Mouse (Mus musculus) cerebellum, postnatal 25 days (tissue): ENCODE measurements around the gene Tle4.

Experiments
- DNase-seq, 2 experiments: peaks; one replicate each; pipeline ENCODE4 v3.0.0; 2021; ENCODE audit warnings: mixed read lengths in 2 of 2

Tle4 gene

GRCm38 (mm10) chr19:14588221-14589123 is 9.4 kb downstream of the Tle4 start:
- DNase-seq, result no peak

DNA sequence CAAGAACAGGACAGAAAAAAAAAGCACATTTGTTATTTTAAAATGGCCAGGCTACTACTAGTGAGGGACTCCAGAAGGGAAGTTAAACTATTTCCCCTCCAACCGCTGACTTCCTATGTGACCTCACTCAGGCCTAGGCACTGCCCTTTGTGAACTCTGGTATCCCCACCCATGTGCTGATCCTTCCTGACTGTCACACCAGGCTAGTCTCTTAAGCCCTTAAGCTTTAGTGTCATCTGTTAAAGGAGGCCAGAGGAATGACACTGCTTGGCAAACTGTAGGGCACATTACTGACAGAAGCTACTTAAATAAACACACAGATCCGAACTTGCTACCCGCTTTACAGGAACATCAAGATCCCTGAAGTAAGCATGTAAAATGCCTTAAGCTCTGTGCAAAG is 11.7 kb downstream of the Tle4 start:
- DNase-seq, result no peak

GRCm38 (mm10) chr19:14585731-14586130 is 12.1 kb downstream of the Tle4 start:
- DNase-seq, result no peak

DNA sequence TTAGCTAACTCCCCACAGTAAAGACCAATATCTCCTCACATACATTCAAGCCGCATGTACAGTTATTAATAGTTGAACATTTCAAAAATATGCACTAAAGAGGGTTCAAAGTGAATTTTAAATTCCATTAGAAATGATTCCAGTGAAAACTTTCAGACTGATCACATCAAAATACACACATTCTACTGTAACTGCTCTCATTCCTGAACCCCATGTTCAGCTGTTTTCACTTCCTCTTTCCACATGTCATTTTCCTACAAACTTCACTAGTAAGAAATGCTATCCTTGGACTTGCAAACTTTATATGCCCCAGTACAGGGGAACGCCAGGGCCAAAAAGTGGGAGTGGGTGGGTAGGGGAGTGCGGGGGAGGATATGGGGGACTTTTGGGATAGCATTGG is 12.6 kb downstream of the Tle4 start:
- no peak for DNase-seq

- DNase-seq, result no peak
These were observed 19.2 kb downstream of the Tle4 start for GRCm38 (mm10) chr19:14578698-14579097.

DNA sequence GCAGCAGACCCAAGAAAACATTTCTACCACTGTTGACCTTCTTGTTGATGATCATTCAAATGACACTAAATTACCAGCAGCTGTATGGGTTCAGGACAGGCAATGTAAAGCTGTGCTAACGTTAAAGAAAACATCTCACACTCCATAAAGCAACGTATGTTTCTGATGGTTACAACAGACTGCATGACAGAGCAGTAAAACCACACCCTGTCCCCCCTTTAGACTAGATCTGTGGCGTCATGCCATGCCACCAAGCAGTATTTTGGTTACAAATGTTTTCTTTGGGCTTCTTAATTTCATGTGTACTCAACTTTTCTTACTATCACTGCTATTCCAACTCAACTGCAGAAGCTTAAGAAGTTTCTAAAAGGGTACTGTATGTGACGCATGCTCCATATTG is 19.8 kb downstream of the Tle4 start:
- DNase-seq, result no peak

DNA sequence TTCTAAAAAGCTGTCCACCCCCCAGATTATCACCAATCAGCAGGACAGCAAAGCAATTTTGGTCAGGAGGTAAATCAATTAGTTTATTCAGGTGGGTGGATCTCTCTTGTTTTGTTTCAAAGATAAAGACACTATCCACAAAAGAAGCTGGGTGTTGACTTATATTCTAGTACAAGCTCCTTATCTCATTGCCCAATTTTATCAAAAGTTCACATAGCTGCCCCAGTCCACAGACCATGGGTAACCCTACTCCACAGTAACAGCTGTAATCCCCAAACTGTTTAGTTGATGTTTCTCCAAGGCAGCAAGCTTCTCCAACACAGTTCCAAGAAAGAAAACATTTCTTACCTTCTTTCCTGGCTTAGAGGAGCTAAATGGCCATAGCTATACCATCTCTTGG is 21.5 kb downstream of the Tle4 start:
- no peak for DNase-seq

GRCm38 (mm10) chr19:14568879-14569278 is 29.0 kb downstream of the Tle4 start:
- no peak for DNase-seq

DNA sequence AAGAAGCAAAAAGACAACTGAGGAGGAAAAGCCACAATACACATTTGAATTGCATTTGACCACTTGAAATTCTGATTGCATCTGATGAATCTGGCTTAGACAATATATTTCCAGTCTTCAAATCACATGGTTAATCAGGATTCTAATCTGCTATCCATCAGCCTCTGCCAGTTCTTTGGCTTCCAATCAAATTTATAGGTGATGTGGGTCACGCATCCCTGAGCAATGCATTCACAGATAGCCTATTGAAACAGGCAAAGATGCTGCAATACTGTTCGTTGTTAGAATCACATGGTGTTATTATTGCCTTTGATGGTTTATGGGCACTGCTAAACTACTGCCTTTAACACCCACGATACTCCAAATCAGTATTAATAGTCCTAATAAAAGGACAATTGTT is 30.8 kb downstream of the Tle4 start:
- DNase-seq, result no peak

GRCm38 (mm10) chr19:14566564-14567021 is 31.3 kb downstream of the Tle4 start:
- DNase-seq, result peak in 1 of 2 experiments; percentile 5

DNA sequence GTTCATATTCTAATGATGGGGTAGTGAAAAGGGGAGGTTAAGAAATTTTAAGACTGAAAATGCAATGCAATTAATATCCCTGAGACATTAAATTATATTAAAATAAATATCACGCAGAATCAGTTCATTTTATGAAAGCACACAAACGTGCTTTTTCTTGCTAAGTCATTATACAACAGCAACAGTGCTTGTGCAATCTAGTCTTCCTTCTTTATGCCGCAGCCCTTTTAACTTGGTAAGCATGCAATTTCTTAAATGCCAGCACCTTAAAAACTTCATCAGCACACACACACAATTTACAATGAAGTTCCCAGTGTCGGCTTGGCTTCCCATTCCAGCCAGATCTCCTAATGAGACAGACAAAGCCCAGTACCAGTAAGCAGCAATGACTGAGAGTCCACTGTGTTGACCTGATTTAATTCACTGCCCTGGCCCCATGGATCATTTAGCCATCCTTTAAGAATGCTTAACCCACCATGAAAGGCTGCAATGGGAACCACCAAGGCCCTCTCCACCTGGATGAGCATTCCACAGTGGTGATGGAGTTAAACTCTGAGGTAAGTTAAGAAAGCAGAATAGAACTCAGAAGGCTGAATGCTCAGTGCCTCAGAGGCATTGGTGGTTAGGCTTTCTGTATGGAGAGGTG is 32.3 kb downstream of the Tle4 start:
- no peak for DNase-seq

DNA sequence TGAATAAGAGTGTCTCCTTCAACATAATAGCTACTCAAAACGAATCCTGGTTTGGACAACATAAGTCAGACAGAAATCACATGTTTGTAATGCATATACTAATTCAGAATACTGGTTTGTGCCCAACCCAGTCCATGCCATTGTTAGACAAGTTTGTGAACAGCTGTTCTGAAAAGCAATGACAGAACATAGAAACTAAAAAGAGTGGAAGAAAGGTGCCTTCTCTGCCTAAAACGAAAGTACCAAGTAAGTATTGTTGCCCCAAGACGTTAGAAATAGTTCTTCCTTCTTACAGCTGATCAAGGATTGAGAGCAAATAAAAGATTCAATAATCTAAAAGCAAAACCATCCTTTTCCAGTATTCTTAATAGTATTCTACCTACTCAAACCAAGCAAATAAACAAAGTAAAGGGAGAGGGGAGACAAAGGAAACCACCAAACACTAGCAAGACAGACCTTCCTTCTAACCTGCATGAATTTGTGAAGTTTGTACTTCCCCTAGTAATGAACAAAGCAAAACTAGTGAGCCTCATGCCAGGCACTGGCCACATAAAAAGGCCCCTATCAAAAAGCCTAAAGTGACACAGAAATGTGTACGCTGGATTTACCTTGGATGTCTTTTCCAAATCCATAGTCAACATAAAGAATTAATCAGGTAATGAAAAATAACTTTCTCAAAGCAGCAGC is 34.4 kb downstream of the Tle4 start:
- DNase-seq, result no peak

GRCm38 (mm10) chr19:14547871-14548270 is 50.0 kb downstream of the Tle4 start:
- DNase-seq, result no peak

- no peak for DNase-seq
These were observed 50.6 kb downstream of the Tle4 start for GRCm38 (mm10) chr19:14547133-14547842.

DNA sequence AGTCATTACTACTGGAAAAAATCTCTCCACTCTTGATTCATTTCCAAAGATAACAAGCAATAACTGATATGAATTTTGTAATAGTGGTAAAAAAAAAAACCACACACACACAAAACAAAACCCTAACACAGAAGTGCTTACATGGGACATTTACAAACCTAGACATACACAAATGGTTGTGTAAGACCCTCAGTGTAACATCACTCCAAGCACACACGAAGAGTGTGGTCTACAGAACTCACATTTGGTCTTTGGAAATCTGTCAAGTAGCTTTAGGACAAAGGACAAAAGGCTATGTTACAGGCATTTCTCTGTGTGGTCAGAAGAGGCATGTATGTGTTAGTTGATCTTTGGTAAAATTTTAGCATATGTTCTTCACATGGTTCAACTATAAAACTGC is 52.4 kb downstream of the Tle4 start:
- no peak for DNase-seq

DNA sequence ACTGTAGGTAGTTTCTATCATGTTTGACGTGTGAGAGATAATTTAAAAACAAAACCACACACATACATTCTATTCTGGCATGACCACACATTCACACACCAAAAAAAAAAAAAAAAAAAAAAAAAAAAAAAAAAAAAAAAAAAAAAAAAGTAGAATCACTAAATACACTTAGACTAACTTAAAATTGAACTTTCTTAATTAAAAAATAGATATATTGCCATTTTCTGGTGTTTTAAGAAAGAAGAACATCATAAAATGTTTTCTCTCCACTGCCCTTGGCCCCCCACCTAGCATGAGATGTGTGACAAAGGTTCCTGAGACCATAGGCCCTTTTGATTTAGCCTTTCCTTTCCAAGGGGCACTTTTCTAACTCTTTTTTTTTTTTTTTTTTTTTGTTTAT is 54.5 kb downstream of the Tle4 start:
- no peak for DNase-seq

- DNase-seq, result no peak
These were observed 57.2 kb downstream of the Tle4 start for GRCm38 (mm10) chr19:14540678-14541077.

- no peak for DNase-seq
These were observed 61.2 kb downstream of the Tle4 start for GRCm38 (mm10) chr19:14536676-14537075.

- no peak for DNase-seq
These were observed 63.4 kb downstream of the Tle4 start for GRCm38 (mm10) chr19:14534447-14534846.

DNA sequence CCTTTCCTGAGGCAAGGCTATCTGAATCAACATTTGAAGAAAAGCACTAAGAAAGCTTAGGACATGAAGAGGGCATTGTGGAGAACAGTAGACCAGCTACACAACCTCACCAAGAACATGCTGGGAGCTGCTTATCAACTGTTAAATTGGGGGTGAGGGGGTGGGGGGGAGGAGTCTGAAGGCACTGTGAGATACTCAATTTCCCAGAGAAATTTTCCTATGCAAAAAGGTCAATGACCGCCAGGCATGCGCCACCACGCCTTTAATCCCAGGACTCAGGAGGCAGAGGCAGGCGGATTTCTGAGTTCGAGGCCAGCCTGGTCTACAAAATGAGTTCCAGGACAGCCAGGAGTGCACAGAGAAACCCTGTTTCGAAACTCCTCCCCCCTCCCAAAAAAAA is 65.0 kb downstream of the Tle4 start:
- DNase-seq, result no peak

DNA sequence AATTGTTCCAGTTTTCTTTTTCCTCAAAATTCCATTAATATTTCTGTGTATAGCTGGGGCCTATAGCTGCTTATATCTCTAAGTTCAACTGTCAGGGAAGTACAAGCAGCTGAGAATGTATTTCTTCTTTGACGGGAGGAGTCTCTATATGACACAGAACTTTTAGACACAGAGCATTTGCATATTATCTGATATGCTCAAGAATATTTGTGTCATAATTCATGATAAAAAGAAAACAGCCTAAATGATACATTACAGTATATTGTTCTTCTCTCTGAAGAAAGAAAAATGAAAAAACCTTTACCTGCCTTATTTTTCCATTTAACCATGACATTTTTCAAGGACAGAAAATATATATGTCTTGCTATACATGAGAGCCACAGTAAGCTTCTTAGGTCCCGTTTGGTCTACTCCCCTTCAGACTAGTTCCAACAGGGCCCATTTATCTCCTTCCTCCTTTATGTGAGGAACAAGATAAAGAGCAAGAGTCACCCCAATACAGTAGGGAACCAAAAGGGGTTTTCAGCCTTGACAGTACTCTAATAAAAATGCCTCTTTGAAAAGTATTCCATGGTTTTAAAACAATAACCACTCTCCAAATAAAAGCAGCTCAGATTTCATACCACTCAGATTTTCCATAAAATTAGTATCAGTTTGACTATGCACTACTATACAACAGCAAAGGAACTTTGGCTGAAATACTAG is 77.6 kb downstream of the Tle4 start:
- no peak for DNase-seq

DNA sequence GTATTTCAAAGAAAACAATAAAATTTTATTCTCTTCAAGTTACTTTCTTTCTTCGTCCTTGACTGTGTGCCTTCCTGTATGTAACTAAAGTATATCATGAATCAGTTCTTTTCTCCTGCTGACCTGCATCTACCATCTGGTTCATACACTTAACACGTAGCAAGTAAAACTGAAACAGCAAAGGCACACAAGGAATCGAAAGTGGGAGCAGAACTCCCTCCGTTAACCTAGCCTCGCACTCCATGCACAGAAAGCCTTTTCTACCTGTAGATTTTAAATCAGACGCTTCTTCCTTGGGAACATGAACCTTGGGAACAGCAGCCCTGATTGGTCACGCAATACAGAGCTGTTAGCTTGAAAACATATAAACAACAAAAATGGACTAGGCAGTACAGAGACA is 78.7 kb downstream of the Tle4 start:
- DNase-seq, result no peak
